Mouse (Mus musculus) testis, adult 2 months (tissue): ENCODE data around the gene Sirt3. TPM values are rescaled to one million over a fixed set of nuclear protein-coding genes. Genes with fewer than 3 reads are reported as not detected.

ENCODE experiments used
- H3K27ac ChIP-seq: fragments of 200-500 bp; 2 replicates; pipeline ENCODE4 v1.5.1; 2012; ENCODE audit warnings: low read depth, low read length; ENCODE audit not compliant: control insufficient read depth, insufficient read depth
- H3K27me3 ChIP-seq: fragments of 200-500 bp; 2 replicates; pipeline ENCODE4 v1.6.1; 2012; ENCODE audit warnings: mild to moderate bottlenecking, low read length, moderate library complexity; ENCODE audit not compliant: control insufficient read depth, insufficient read depth
- H3K36me3 ChIP-seq: fragments of 200-500 bp; 2 replicates; pipeline ENCODE4 v1.6.1; 2012; ENCODE audit warnings: mild to moderate bottlenecking, low read length; ENCODE audit not compliant: control insufficient read depth, insufficient read depth
- H3K4me1 ChIP-seq: fragments of 200-500 bp; 2 replicates; pipeline ENCODE4 v1.6.1; 2012; ENCODE audit warnings: low read length; ENCODE audit not compliant: control insufficient read depth, insufficient read depth
- H3K4me3 ChIP-seq: fragments of 200-500 bp; 2 replicates; pipeline ENCODE4 v1.5.1; 2012; ENCODE audit warnings: low read depth, mild to moderate bottlenecking, low read length, moderate library complexity, mixed read lengths; ENCODE audit not compliant: control insufficient read depth
- CTCF ChIP-seq: fragments of 200-500 bp; IDR thresholded peaks from 2 replicates; pipeline ENCODE4 v1.5.1; 2012; ENCODE audit warnings: low read depth, mild to moderate bottlenecking, inconsistent platforms, low read length, moderate library complexity; ENCODE audit not compliant: control insufficient read depth, insufficient read depth, insufficient replicate concordance
- POLR2A ChIP-seq: fragments of 200-500 bp; IDR thresholded peaks from 2 replicates; pipeline ENCODE4 v1.6.1; 2012; ENCODE audit warnings: low read depth, mild to moderate bottlenecking, inconsistent platforms, low read length, moderate library complexity; ENCODE audit not compliant: control insufficient read depth
- polyA plus RNA-seq: library from polyadenylated mRNA; depleted of rRNA; stranded (reverse); fragments of >200 nt; gene quantifications from 2 replicates; pipeline ENCODE4 v1.2.3, GENCODE M21; 2012; rRNA removed

Sirt3 gene
- polyA plus RNA-seq, 1 experiment = 78.9 TPM

DNA sequence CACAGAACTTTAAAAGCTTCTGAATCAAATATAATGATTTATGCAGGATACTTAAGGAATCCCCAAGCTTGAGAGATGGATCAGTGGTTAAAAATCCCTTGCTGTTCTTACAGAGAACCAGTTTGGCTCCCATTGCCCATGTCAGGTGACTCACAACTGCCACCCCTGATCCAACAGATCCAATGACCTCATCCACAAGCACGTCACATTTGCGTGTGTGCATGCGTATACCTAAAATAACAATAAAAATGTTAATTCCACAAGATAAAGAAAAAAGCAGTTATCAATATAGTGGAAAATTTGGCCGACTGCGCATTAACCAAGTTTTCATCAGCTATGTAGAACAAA, 60.8 kb downstream of the Sirt3 start:
- Histone ChIP-seq H3K4me3 (peak overlapping the region; percentile 76), H3K27me3 (no peaks in the 10 kb centered on the region), H3K27ac (no peak overlapping the region), H3K36me3 (no peaks in the 10 kb centered on the region), H3K4me1 (peaks cover 7% of the 10 kb centered on the region)
- TF ChIP-seq POLR2A (no peak), CTCF (no peak)

GRCm38 (mm10) chr7:140820173-140820572, 61.9 kb downstream of the Sirt3 start:
- no peaks in the 10 kb centered on the region for H3K36me3 ChIP-seq
- H3K4me1 ChIP-seq = peaks cover 7% of the 10 kb centered on the region
- H3K4me3 ChIP-seq = no peak overlapping the region
- no peak overlapping the region for H3K27ac ChIP-seq
- no peak for TF ChIP-seq CTCF
- TF ChIP-seq POLR2A = no peak
- no peaks in the 10 kb centered on the region for H3K27me3 ChIP-seq

Other genes starting within 250 kb of the Sirt3 start
- 0.28 TPM in 1 of 2 replicates, not detected in the other for gene Olfr53, start 235.9 kb downstream of the Sirt3 start, polyA plus RNA-seq
- gene Olfr539, start 222.4 kb downstream of the Sirt3 start, polyA plus RNA-seq = 0.65 and 0.82 TPM in 2 replicates
- not detected in 2 replicates for gene Olfr45, start 200.4 kb downstream of the Sirt3 start, polyA plus RNA-seq
- not detected in 2 replicates for gene Olfr541, start 185.0 kb downstream of the Sirt3 start, polyA plus RNA-seq
- gene Cyp2e1, start 118.6 kb downstream of the Sirt3 start, polyA plus RNA-seq = 0.33 and 0.84 TPM in 2 replicates
- 249 and 286 TPM in 2 replicates for gene Syce1, start 94.5 kb downstream of the Sirt3 start, polyA plus RNA-seq
- 1.6 and 1.7 TPM in 2 replicates for gene Zfp941, start 60.1 kb downstream of the Sirt3 start, polyA plus RNA-seq
- gene Urah, start 47.3 kb downstream of the Sirt3 start, polyA plus RNA-seq = 0.45 TPM in 1 of 2 replicates, not detected in the other
- not detected in 2 replicates for gene Scgb1c1, start 36.8 kb downstream of the Sirt3 start, polyA plus RNA-seq
- 539 and 573 TPM in 2 replicates for gene Odf3, start 34.5 kb downstream of the Sirt3 start, polyA plus RNA-seq
- not detected in 2 replicates for gene Gm45785, start 26.0 kb downstream of the Sirt3 start, polyA plus RNA-seq
- 33.7 and 34.5 TPM in 2 replicates for gene Ric8a, start 25.4 kb downstream of the Sirt3 start, polyA plus RNA-seq
- 20.8 and 22.9 TPM in 2 replicates for gene Bet1l, start 24.7 kb downstream of the Sirt3 start, polyA plus RNA-seq
- gene Psmd13, start 341 bp downstream of the Sirt3 start, polyA plus RNA-seq = 74.8 and 77.4 TPM in 2 replicates
- gene Cox8b, start 18.1 kb upstream of the Sirt3 start, polyA plus RNA-seq = not detected in 2 replicates
- 0.08 and 0.23 TPM in 2 replicates for gene Nlrp6, start 38.6 kb upstream of the Sirt3 start, polyA plus RNA-seq
- 2.0 and 2.4 TPM in 2 replicates for gene Pgghg, start 59.1 kb upstream of the Sirt3 start, polyA plus RNA-seq
- 0.15 TPM in 1 of 2 replicates, not detected in the other for gene Ifitm5, start 68.0 kb upstream of the Sirt3 start, polyA plus RNA-seq
- gene Gm45717, start 73.6 kb upstream of the Sirt3 start, polyA plus RNA-seq = not detected in 2 replicates
- 39.0 and 51.4 TPM in 2 replicates for gene Ifitm2, start 73.7 kb upstream of the Sirt3 start, polyA plus RNA-seq
- gene Ifitm1, start 84.9 kb upstream of the Sirt3 start, polyA plus RNA-seq = 3.0 and 6.9 TPM in 2 replicates
- 15.2 and 23.0 TPM in 2 replicates for gene Ifitm3, start 128.5 kb upstream of the Sirt3 start, polyA plus RNA-seq
- 0.19 and 0.48 TPM in 2 replicates for gene Ifitm6, start 135.6 kb upstream of the Sirt3 start, polyA plus RNA-seq
- gene Gm17387, start 146.8 kb upstream of the Sirt3 start, polyA plus RNA-seq = not detected in 2 replicates
- gene B4galnt4, start 178.8 kb upstream of the Sirt3 start, polyA plus RNA-seq = 18.0 and 23.7 TPM in 2 replicates
- 0.83 and 0.84 TPM in 2 replicates for gene Pkp3, start 195.9 kb upstream of the Sirt3 start, polyA plus RNA-seq
- gene Sigirr, start 218.3 kb upstream of the Sirt3 start, polyA plus RNA-seq = 3.9 and 5.4 TPM in 2 replicates
- 0.30 and 0.32 TPM in 2 replicates for gene Ano9, start 235.5 kb upstream of the Sirt3 start, polyA plus RNA-seq
- 329 and 346 TPM in 2 replicates for gene Ptdss2, start 240.1 kb upstream of the Sirt3 start, polyA plus RNA-seq